Mouse (Mus musculus): Measurements from ENCODE around the gene Olfr1179. TPM values are rescaled to one million over a fixed set of nuclear protein-coding genes. Genes with fewer than 3 reads are reported as not detected.
"Not testable (repeated sequence)": the region's sequence is repeated elsewhere in the genome, so short reads cannot be mapped to it uniquely, and the experiment has no call there.

Olfr1179 gene
- polyA plus RNA-seq (2014; fragmentation: Nextera tagmentation; extraction: Ambion mirVana) = not detected in 2 replicates

- Histone ChIP-seq H3K4me2 (ENCODE audit: low read length) (no peak within 1 kb of the TSS), H3K36me3 (ENCODE audit: control insufficient read depth, insufficient read depth, low read length) (no peaks in the 10 kb centered on the region), H3K9ac (ENCODE audit: low read length) (no peak within 1 kb of the TSS), H3K4me3 (ENCODE audit: low read depth, low read length) (no peak within 1 kb of the TSS), H3K9me3 (replicated peaks; ENCODE audit: control insufficient read depth, low read length) (no peaks in the 10 kb centered on the region), H3K27me3 (replicated peaks; ENCODE audit: control insufficient read depth, insufficient read depth, low read length) (no peaks in the 10 kb centered on the region), H3K27ac (ENCODE audit: low read depth, low read length) (no peak within 1 kb of the TSS), H3K4me1 (ENCODE audit: control insufficient read depth, insufficient read depth, low read length) (no peaks in the 10 kb centered on the region)
- DNase-seq (ENCODE audit: low spot score) (no peak), ATAC-seq (no peak)
- WGBS = 82% methylated on average over 3 of the region's 3 CpGs
These were observed at the start of gene Olfr1179 for GRCm38 (mm10) chr2:88406353-88406752. Gene Olfr1179 (minus strand): TSS chr2:88406453.

DNA sequence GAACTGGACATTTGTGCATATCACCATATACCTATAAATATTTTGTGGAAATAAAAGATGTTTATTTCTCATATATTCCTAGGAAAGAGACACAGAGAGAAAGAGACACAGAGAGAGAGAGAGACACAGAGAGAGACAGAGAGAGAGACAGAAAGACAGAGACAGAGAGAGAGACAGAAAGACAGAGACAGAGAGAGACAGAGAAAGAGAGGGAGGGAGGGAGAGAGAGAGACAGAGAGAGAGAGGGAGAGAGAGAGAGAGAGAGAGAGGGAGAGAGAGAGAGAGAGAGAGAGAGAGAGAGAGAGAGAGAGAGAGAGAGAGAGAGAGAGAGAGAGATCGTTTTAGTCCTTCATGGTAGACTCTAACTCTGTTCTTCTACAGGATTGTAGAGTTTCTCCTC lies 48.3 kb upstream of the Olfr1179 start, which contains the start of gene Olfr1183:
TSS of gene Olfr1183 (plus strand) at position 301 of the 400 bp plus-strand sequence.
- H3K27me3 ChIP-seq (replicated peaks; ENCODE audit: control insufficient read depth, insufficient read depth, low read length); H3K27ac ChIP-seq (ENCODE audit: low read depth, low read length); H3K9ac ChIP-seq (ENCODE audit: low read length); H3K4me3 ChIP-seq (ENCODE audit: low read depth, low read length); H3K4me2 ChIP-seq (ENCODE audit: low read length); H3K36me3 ChIP-seq (ENCODE audit: control insufficient read depth, insufficient read depth, low read length); H3K4me1 ChIP-seq (ENCODE audit: control insufficient read depth, insufficient read depth, low read length); DNase-seq (ENCODE audit: low spot score); H3K9me3 ChIP-seq (replicated peaks; ENCODE audit: control insufficient read depth, low read length); ATAC-seq: not testable (repeated sequence)
- WGBS = 89% methylated on average over 1 of the region's 1 CpGs

- no peaks in the 10 kb centered on the region for H3K36me3 ChIP-seq (ENCODE audit: control insufficient read depth, insufficient read depth, low read length)
- DNase-seq (ENCODE audit: low spot score) = no peak
- no peak within 1 kb of the TSS for H3K9ac ChIP-seq (ENCODE audit: low read length)
- H3K27me3 ChIP-seq (replicated peaks; ENCODE audit: control insufficient read depth, insufficient read depth, low read length) = no peaks in the 10 kb centered on the region
- ATAC-seq = no peak
- H3K9me3 ChIP-seq (replicated peaks; ENCODE audit: control insufficient read depth, low read length) = no peaks in the 10 kb centered on the region
- H3K4me1 ChIP-seq (ENCODE audit: control insufficient read depth, insufficient read depth, low read length) = no peaks in the 10 kb centered on the region
- no peak within 1 kb of the TSS for H3K4me3 ChIP-seq (ENCODE audit: low read depth, low read length)
- H3K4me2 ChIP-seq (ENCODE audit: low read length) = no peak within 1 kb of the TSS
- no peak within 1 kb of the TSS for H3K27ac ChIP-seq (ENCODE audit: low read depth, low read length)
- WGBS = 100% methylated on average over 1 of the region's 1 CpGs
These were observed 42.8 kb upstream of the Olfr1179 start, which contains the start of gene Gm13757 for GRCm38 (mm10) chr2:88449031-88449430. Gene Gm13757 (minus strand): TSS chr2:88449131.

DNA sequence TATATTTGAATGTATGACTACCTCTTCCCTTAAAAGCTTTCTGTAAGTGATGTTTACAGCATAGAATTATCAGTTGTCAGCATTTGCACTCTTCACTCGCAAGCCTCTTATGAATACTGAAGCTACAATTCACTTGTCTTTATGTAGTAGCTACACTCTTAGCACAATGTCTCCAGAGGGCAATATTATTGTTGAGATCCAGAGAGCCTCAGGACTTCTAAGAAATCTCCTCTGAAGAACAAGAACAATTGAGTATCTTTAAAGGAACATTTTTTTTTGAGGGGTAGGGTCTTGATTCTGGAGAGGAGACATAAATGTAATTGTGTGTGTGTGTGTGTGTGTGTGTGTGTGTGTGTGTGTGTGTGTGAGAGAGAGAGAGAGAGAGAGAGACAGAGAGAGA lies 19.8 kb upstream of the Olfr1179 start, which contains the start of gene Olfr1181:
TSS of gene Olfr1181 (minus strand) at position 101 of the 400 bp plus-strand sequence.
- WGBS = 91% methylated on average over 1 of the region's 1 CpGs
- H3K27me3 ChIP-seq (replicated peaks; ENCODE audit: control insufficient read depth, insufficient read depth, low read length) = no peaks in the 10 kb centered on the region
- ATAC-seq = no peak

GRCm38 (mm10) chr2:88419051-88419450 lies 12.8 kb upstream of the Olfr1179 start, which contains the start of gene Olfr1180:
Gene Olfr1180 (minus strand): TSS chr2:88419151.
- ATAC-seq = no peak
- Histone ChIP-seq H3K27ac (ENCODE audit: low read depth, low read length) (no peak within 1 kb of the TSS), H3K36me3 (ENCODE audit: control insufficient read depth, insufficient read depth, low read length) (no peaks in the 10 kb centered on the region), H3K9me3 (replicated peaks; ENCODE audit: control insufficient read depth, low read length) (no peaks in the 10 kb centered on the region), H3K4me1 (ENCODE audit: control insufficient read depth, insufficient read depth, low read length) (no peaks in the 10 kb centered on the region), H3K27me3 (replicated peaks; ENCODE audit: control insufficient read depth, insufficient read depth, low read length) (no peaks in the 10 kb centered on the region), H3K9ac (ENCODE audit: low read length) (no peak within 1 kb of the TSS), H3K4me2 (ENCODE audit: low read length) (no peak within 1 kb of the TSS), H3K4me3 (ENCODE audit: low read depth, low read length) (no peak within 1 kb of the TSS)
- DNase-seq (ENCODE audit: low spot score) = no peak
- WGBS = 76% methylated on average over 2 of the region's 2 CpGs

More for the DNA sequence above, 19.8 kb upstream of the Olfr1179 start, which contains the start of gene Olfr1181:
- Histone ChIP-seq H3K4me2 (ENCODE audit: low read length) (no peak within 1 kb of the TSS), H3K9me3 (replicated peaks; ENCODE audit: control insufficient read depth, low read length) (no peaks in the 10 kb centered on the region), H3K9ac (ENCODE audit: low read length) (no peak within 1 kb of the TSS), H3K4me1 (ENCODE audit: control insufficient read depth, insufficient read depth, low read length) (no peaks in the 10 kb centered on the region), H3K27ac (ENCODE audit: low read depth, low read length) (no peak within 1 kb of the TSS), H3K36me3 (ENCODE audit: control insufficient read depth, insufficient read depth, low read length) (no peaks in the 10 kb centered on the region), H3K4me3 (ENCODE audit: low read depth, low read length) (no peak within 1 kb of the TSS)
- DNase-seq (ENCODE audit: low spot score) = no peak

DNA sequence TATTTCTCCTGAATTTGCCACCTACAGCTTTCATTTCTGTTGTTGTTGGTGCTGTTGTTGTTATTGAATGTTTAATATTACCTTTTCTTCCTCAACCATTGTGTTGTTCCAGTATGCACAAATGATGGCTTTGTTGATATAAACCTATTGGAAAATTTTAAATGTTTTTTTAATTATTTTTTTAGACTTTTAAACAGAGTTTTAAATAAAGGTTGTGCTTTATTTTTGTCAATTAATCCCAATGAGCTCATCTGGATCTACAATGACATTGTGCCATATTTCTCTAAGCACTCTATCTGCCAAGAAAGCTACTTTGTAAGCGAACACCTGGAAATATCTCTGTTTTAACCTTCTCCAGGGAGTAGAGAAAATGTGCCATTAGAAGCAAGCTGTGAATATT lies 19.5 kb downstream of the Olfr1179 start, which contains the start of gene Olfr1178:
TSS of gene Olfr1178 (plus strand) at position 301 of the 400 bp plus-strand sequence.
- no peaks in the 10 kb centered on the region for H3K27me3 ChIP-seq (replicated peaks; ENCODE audit: control insufficient read depth, insufficient read depth, low read length)
- H3K36me3 ChIP-seq (ENCODE audit: control insufficient read depth, insufficient read depth, low read length) = no peaks in the 10 kb centered on the region
- H3K9me3 ChIP-seq (replicated peaks; ENCODE audit: control insufficient read depth, low read length) = no peaks in the 10 kb centered on the region
- H3K4me2 ChIP-seq (ENCODE audit: low read length) = no peak within 1 kb of the TSS
- DNase-seq (ENCODE audit: low spot score) (no peak), ATAC-seq (no peak)
- no peak within 1 kb of the TSS for H3K27ac ChIP-seq (ENCODE audit: low read depth, low read length)
- H3K4me1 ChIP-seq (ENCODE audit: control insufficient read depth, insufficient read depth, low read length) = no peaks in the 10 kb centered on the region
- no peak within 1 kb of the TSS for H3K9ac ChIP-seq (ENCODE audit: low read length)
- WGBS = 89% methylated on average over 1 of the region's 1 CpGs
- no peak within 1 kb of the TSS for H3K4me3 ChIP-seq (ENCODE audit: low read depth, low read length)

DNA sequence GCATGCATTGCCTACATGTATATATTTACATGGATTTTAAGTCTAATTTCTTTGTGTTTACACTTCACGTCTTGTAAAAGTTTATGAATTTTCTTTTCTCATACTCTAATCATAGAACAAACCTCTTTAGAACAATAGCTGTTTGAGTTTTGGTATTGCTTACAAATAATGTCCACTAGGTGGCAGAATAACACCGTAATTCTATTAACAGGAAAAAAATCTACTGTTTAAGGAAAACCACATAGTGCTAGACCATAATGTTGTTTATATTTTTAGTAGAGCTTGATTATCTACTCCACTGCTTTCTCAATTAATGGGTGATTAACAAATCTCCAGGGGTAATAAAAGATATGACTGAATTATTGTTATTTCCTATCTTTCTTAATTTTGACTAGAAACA lies 49.9 kb downstream of the Olfr1179 start:
- Histone ChIP-seq H3K27me3 (replicated peaks; ENCODE audit: control insufficient read depth, insufficient read depth, low read length) (no peaks in the 10 kb centered on the region), H3K4me1 (ENCODE audit: control insufficient read depth, insufficient read depth, low read length) (no peaks in the 10 kb centered on the region), H3K9me3 (replicated peaks; ENCODE audit: control insufficient read depth, low read length) (no peaks in the 10 kb centered on the region), H3K4me2 (ENCODE audit: low read length) (no peak overlapping the region), H3K4me3 (ENCODE audit: low read depth, low read length) (no peak overlapping the region), H3K36me3 (ENCODE audit: control insufficient read depth, insufficient read depth, low read length) (no peaks in the 10 kb centered on the region), H3K9ac (ENCODE audit: low read length) (no peak overlapping the region), H3K27ac (ENCODE audit: low read depth, low read length) (no peak overlapping the region)
- WGBS = 6% methylated on average over 2 of the region's 2 CpGs
- ATAC-seq (peak; percentile 62; the same call in 1 of the 2 replicates), DNase-seq (ENCODE audit: low spot score) (peak; percentile 79)

Other genes starting within 250 kb of the Olfr1179 start
- not detected in 2 replicates for gene Olfr1168, start 224.6 kb downstream of the Olfr1179 start, polyA plus RNA-seq (2014; fragmentation: Nextera tagmentation; extraction: Ambion mirVana)
- not detected in 2 replicates for gene Olfr1170, start 178.1 kb downstream of the Olfr1179 start, polyA plus RNA-seq (2014; fragmentation: Nextera tagmentation; extraction: Ambion mirVana)
- gene Olfr1173, start 126.6 kb downstream of the Olfr1179 start, polyA plus RNA-seq (2014; fragmentation: Nextera tagmentation; extraction: Ambion mirVana) = not detected in 2 replicates
- gene Olfr1174-ps, start 91.3 kb downstream of the Olfr1179 start, polyA plus RNA-seq (2014; fragmentation: Nextera tagmentation; extraction: Ambion mirVana) = not detected in 2 replicates
- gene Olfr1175-ps, start 79.2 kb downstream of the Olfr1179 start, polyA plus RNA-seq (2014; fragmentation: Nextera tagmentation; extraction: Ambion mirVana) = not detected in 2 replicates
- not detected in 2 replicates for gene Olfr1176, start 69.7 kb downstream of the Olfr1179 start, polyA plus RNA-seq (2014; fragmentation: Nextera tagmentation; extraction: Ambion mirVana)
- not detected in 2 replicates for gene Olfr1177-ps, start 60.0 kb downstream of the Olfr1179 start, polyA plus RNA-seq (2014; fragmentation: Nextera tagmentation; extraction: Ambion mirVana)
- not detected in 2 replicates for gene Olfr1178, start 19.4 kb downstream of the Olfr1179 start, polyA plus RNA-seq (2014; fragmentation: Nextera tagmentation; extraction: Ambion mirVana)
- not detected in 2 replicates for gene Olfr1180, start 12.7 kb upstream of the Olfr1179 start, polyA plus RNA-seq (2014; fragmentation: Nextera tagmentation; extraction: Ambion mirVana)
- gene Olfr1181, start 19.7 kb upstream of the Olfr1179 start, polyA plus RNA-seq (2014; fragmentation: Nextera tagmentation; extraction: Ambion mirVana) = not detected in 2 replicates
- not detected in 2 replicates for gene Gm13757, start 42.7 kb upstream of the Olfr1179 start, polyA plus RNA-seq (2014; fragmentation: Nextera tagmentation; extraction: Ambion mirVana)
- not detected in 2 replicates for gene Olfr1183, start 48.4 kb upstream of the Olfr1179 start, polyA plus RNA-seq (2014; fragmentation: Nextera tagmentation; extraction: Ambion mirVana)
- gene Olfr1184, start 77.1 kb upstream of the Olfr1179 start, polyA plus RNA-seq (2014; fragmentation: Nextera tagmentation; extraction: Ambion mirVana) = not detected in 2 replicates
- gene Olfr1185-ps1, start 86.9 kb upstream of the Olfr1179 start, polyA plus RNA-seq (2014; fragmentation: Nextera tagmentation; extraction: Ambion mirVana) = not detected in 2 replicates
- not detected in 2 replicates for gene Olfr1186, start 112.1 kb upstream of the Olfr1179 start, polyA plus RNA-seq (2014; fragmentation: Nextera tagmentation; extraction: Ambion mirVana)
- gene Olfr1188, start 150.5 kb upstream of the Olfr1179 start, polyA plus RNA-seq (2014; fragmentation: Nextera tagmentation; extraction: Ambion mirVana) = not detected in 2 replicates
- gene Olfr1189, start 180.0 kb upstream of the Olfr1179 start, polyA plus RNA-seq (2014; fragmentation: Nextera tagmentation; extraction: Ambion mirVana) = not detected in 2 replicates
- not detected in 2 replicates for gene Olfr1191-ps1, start 234.1 kb upstream of the Olfr1179 start, polyA plus RNA-seq (2014; fragmentation: Nextera tagmentation; extraction: Ambion mirVana)
- gene Olfr1192-ps1, start 242.1 kb upstream of the Olfr1179 start, polyA plus RNA-seq (2014; fragmentation: Nextera tagmentation; extraction: Ambion mirVana) = not detected in 2 replicates